Mouse (Mus musculus) MEL (cell line): Measurements from ENCODE around the gene Hivep2.

Experiments used
- CHD2 ChIP-seq: IDR thresholded peaks from 2 replicates; pipeline ENCODE4 v1.6.1; 2011; ENCODE audit warnings: low read length, improper control_type of control experiment
- CTCF ChIP-seq, 3 experiments: IDR thresholded peaks in 2 of 3; conservative IDR thresholded peaks in 1 of 3; 2 replicates each; pipeline ENCODE4 v1.5.1; 2011 to 2012; ENCODE audit warnings: low read length in 3 of 3, low read depth in 2 of 3, mild to moderate bottlenecking in 2 of 3, improper control_type of control experiment in 1 of 3, inconsistent platforms in 1 of 3, mixed read lengths in 1 of 3, moderate library complexity in 1 of 3; ENCODE audit not compliant: control insufficient read depth in 1 of 3, insufficient read depth in 1 of 3, poor library complexity in 1 of 3, severe bottlenecking in 1 of 3
- GABPA ChIP-seq: IDR thresholded peaks from 2 replicates; pipeline ENCODE4 v1.6.1; 2012; ENCODE audit warnings: low read depth, mild to moderate bottlenecking, inconsistent platforms, low read length, improper control_type of control experiment, moderate library complexity
- GATA1 ChIP-seq: IDR thresholded peaks from 2 replicates; pipeline ENCODE4 v1.6.1; 2011; ENCODE audit warnings: low read depth, low read length, improper control_type of control experiment
- MAFK ChIP-seq: IDR thresholded peaks from 2 replicates; pipeline ENCODE4 v1.6.1; 2011; ENCODE audit warnings: low read depth, mild to moderate bottlenecking, low read length, improper control_type of control experiment, borderline replicate concordance
- POLR2A ChIP-seq, 2 experiments: IDR thresholded peaks; 2 replicates each; pipeline ENCODE4 v1.6.1; 2011 to 2012; ENCODE audit warnings: low read length in 2 of 2, mild to moderate bottlenecking in 2 of 2, control low read depth in 1 of 2, improper control_type of control experiment in 1 of 2, low read depth in 1 of 2, moderate library complexity in 1 of 2; ENCODE audit not compliant: control insufficient read depth in 1 of 2, insufficient read depth in 1 of 2, poor library complexity in 1 of 2
- POLR2AphosphoS5 ChIP-seq: IDR thresholded peaks from 2 replicates; pipeline ENCODE4 v1.6.1; 2012; ENCODE audit warnings: low read depth, borderline replicate concordance, mild to moderate bottlenecking, inconsistent platforms, low read length, moderate library complexity, mixed read lengths
- TBP ChIP-seq: IDR thresholded peaks from 2 replicates; pipeline ENCODE4 v1.8.0; 2011; ENCODE audit warnings: low read depth, low read length, improper control_type of control experiment
- UBTF ChIP-seq: IDR thresholded peaks from 2 replicates; pipeline ENCODE4 v1.6.1; 2012; ENCODE audit warnings: low read depth, mild to moderate bottlenecking, inconsistent platforms, low read length, improper control_type of control experiment, moderate library complexity, borderline replicate concordance; ENCODE audit not compliant: insufficient read depth
- USF1 ChIP-seq: IDR thresholded peaks from 2 replicates; pipeline ENCODE4 v1.6.1; 2014; ENCODE audit warnings: low read depth, mild to moderate bottlenecking, inconsistent platforms, low read length, improper control_type of control experiment, moderate library complexity

GRCm38 (mm10) chr10:14054860-14055259 lies 89.0 kb downstream of the Hivep2 start:
- no peak for TF ChIP-seq POLR2AphosphoS5
- TF ChIP-seq POLR2A (IDR thresholded peaks at IDR 0.05; ENCODE audit: control insufficient read depth in 1 of 2, insufficient read depth in 1 of 2, low read depth in 1 of 2, low read length in 2 of 2, poor library complexity in 1 of 2) = no peak
- TF ChIP-seq CTCF (IDR thresholded peaks at IDR 0.05 in 2 of 3, conservative IDR thresholded peaks at IDR 0.05 in 1 of 3; ENCODE audit: control insufficient read depth in 1 of 3, insufficient read depth in 1 of 3, low read depth in 2 of 3, low read length in 3 of 3, poor library complexity in 1 of 3, severe bottlenecking in 1 of 3) = no peak
- no peak for TF ChIP-seq GATA1
- TF ChIP-seq USF1 = no peak
- no peak for TF ChIP-seq CHD2
- no peak for TF ChIP-seq MAFK
- no peak for TF ChIP-seq GABPA
- TF ChIP-seq UBTF = no peak
- no peak for TF ChIP-seq TBP
